Mouse (Mus musculus) heart, adult 2 months (tissue): ENCODE results near the gene Gxylt1. TPM values are rescaled to one million over a fixed set of nuclear protein-coding genes. Genes with fewer than 3 reads are reported as not detected.

Experiments
- DNase-seq, 2 experiments: peaks; one replicate each; pipeline ENCODE4 v3.0.0; 2021
- H3K27ac ChIP-seq: fragments of 200-600 bp; 2 replicates; pipeline ENCODE4 v1.8.1; 2022
- H3K27me3 ChIP-seq: fragments of 200-500 bp; 2 replicates; pipeline ENCODE4 v1.6.1; 2012; ENCODE audit warnings: mild to moderate bottlenecking, low read length, inconsistent platforms, mixed read lengths; ENCODE audit not compliant: control insufficient read depth, insufficient read depth
- H3K36me3 ChIP-seq: fragments of 200-500 bp; 2 replicates; pipeline ENCODE4 v1.6.1; 2012; ENCODE audit warnings: low read length, inconsistent platforms; ENCODE audit not compliant: control insufficient read depth, insufficient read depth
- H3K4me1 ChIP-seq: fragments of 200-500 bp; 2 replicates; pipeline ENCODE4 v1.6.1; 2011; ENCODE audit warnings: low read length; ENCODE audit not compliant: control insufficient read depth, insufficient read depth
- H3K4me3 ChIP-seq: fragments of 200-600 bp; 2 replicates; pipeline ENCODE4 v1.8.1; 2022
- H3K79me2 ChIP-seq: fragments of 200-500 bp; replicated peaks from 2 replicates; pipeline ENCODE4 v1.6.1; 2012; ENCODE audit warnings: mild to moderate bottlenecking, inconsistent platforms, low read length, moderate library complexity, mixed read lengths; ENCODE audit not compliant: control insufficient read depth, insufficient read depth
- H3K9ac ChIP-seq: fragments of 200-500 bp; 2 replicates; pipeline ENCODE4 v1.6.1; 2012; ENCODE audit warnings: low read depth, mild to moderate bottlenecking, control low read depth, inconsistent platforms, low read length, mixed read lengths
- CTCF ChIP-seq: fragments of 200-600 bp; IDR thresholded peaks from 2 replicates; pipeline ENCODE4 v1.8.1; 2022; ENCODE audit warnings: antibody characterized with exemption, mild to moderate bottlenecking, moderate library complexity
- EP300 ChIP-seq: fragments of 200-500 bp; IDR thresholded peaks from 2 replicates; pipeline ENCODE4 v1.6.1; 2011; ENCODE audit warnings: low read depth, low read length, control low read depth; ENCODE audit not compliant: insufficient read depth
- POLR2A ChIP-seq: fragments of 200-500 bp; IDR thresholded peaks from 2 replicates; pipeline ENCODE4 v1.6.1; 2011; ENCODE audit warnings: mild to moderate bottlenecking, low read depth, low read length, control low read depth; ENCODE audit not compliant: insufficient read depth
- WGBS: fragments of 180-500 bp; shearing (Covaris S2); methylation state at CpG from one replicate; pipeline ENCODE4 v1.1.7; 2018; 5-methylcytosine and 5-hydroxymethylcytosine counted together
- intact Hi-C: fragments of 180-260 bp; cut with DNase I; formaldehyde crosslinking; loops from one replicate; pipeline ENCODE4 v1.15.1; 2025
- polyA plus RNA-seq: library from polyadenylated mRNA; depleted of rRNA; stranded (reverse); fragments of >200 nt; gene quantifications from 2 replicates; pipeline ENCODE4 v1.2.3, GENCODE M21; 2012
- total RNA-seq, 2 experiments: library from RNA; stranded (reverse); gene quantifications; 2 replicates each; pipeline ENCODE4 v1.2.3; 2021

Gene Gxylt1
- total and polyA plus RNA-seq, 3 experiments, result 2.7 to 10.4 (median 10.3) TPM

DNA sequence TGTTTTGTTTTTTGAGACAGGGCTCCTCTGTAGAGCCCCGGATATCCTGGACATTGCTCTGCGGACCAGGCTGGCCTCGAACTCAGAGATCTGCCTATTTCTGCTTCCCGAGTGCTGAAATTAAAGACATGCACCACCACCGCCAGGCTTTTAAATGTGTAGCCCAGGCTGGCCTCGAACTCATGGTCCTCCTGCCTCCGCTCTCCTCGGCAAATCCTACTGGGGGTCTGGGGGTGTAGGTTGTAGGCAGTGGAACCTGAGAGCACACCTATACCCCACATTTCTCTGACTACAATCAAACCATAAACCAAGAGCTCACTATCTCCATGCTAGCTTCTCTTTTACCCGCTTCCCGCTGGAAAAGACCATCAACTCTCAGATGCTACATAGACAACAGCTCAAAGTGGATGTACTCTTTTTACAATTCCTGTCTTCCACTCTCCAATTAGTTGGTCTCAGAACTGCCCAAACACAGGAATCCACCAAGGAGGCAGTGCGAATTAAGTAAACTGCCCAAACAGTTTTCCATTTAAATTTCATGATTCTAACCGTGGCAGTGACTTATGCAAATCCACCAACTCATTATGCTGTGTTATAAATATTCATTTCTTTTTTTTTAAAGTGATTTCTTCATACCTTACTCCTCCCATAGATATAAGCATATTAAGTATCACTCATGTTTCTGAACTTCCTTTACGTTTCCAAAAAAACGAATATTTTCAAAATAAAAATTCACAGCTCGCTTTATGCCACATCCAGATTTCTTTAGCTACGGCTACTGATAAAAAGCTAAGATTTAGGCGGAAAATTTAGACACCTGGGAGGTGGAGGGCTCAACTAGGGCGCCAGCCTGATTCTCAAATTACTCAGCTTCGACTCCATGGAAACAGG is 946 bp downstream of the Gxylt1 start:
- Histone ChIP-seq H3K27ac (peak overlapping the region; percentile 91), H3K79me2 (peaks cover 4% of the 10 kb centered on the region), H3K27me3 (no peaks in the 10 kb centered on the region), H3K4me1 (peaks cover 4% of the 10 kb centered on the region), H3K4me3 (peak overlapping the region; percentile 94), H3K36me3 (no peaks in the 10 kb centered on the region), H3K9ac (peak overlapping the region; percentile 95)
- TF ChIP-seq EP300 (no peak), POLR2A (no peak), CTCF (no peak)
- DNase-seq, result no peak
- intact Hi-C loops, result loop anchor here (2.0 kb wide), 1 partner anchor 125 kb away; the partner anchor contains the start of genes Pphln1 and Zcrb1
- WGBS, result 37% methylated on average over 19 of the region's 19 CpGs

DNA sequence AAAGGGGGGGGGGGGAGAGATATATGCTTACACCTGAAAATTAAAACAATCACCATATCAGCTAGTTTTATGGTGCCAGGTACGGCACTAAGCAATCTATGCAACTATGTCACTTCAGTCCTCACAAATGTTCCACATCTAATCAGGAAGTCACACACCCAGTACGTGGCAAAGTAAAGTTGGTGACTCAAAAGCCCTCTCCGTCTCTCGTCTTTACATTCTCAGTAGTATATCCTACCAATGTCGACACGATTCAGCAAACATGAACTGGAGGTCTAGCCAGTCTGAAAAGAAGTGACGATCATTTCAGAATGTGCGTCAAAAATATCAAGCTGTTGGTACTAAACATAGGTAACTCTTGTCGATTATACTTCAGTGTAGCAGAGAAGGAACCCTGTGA is 2.0 kb downstream of the Gxylt1 start:
- H3K36me3 ChIP-seq, result no peaks in the 10 kb centered on the region
- intact Hi-C loops, result no loop called here
- no peak for DNase-seq
- no peak overlapping the region for H3K27ac ChIP-seq
- no peak for TF ChIP-seq EP300
- TF ChIP-seq CTCF, result no peak
- TF ChIP-seq POLR2A, result no peak
- no peaks in the 10 kb centered on the region for H3K27me3 ChIP-seq
- H3K79me2 ChIP-seq, result peaks cover 5% of the 10 kb centered on the region
- H3K4me3 ChIP-seq, result no peak overlapping the region
- H3K9ac ChIP-seq, result no peak overlapping the region
- WGBS, result 56% methylated on average over 9 of the region's 9 CpGs
- peaks cover 4% of the 10 kb centered on the region for H3K4me1 ChIP-seq

DNA sequence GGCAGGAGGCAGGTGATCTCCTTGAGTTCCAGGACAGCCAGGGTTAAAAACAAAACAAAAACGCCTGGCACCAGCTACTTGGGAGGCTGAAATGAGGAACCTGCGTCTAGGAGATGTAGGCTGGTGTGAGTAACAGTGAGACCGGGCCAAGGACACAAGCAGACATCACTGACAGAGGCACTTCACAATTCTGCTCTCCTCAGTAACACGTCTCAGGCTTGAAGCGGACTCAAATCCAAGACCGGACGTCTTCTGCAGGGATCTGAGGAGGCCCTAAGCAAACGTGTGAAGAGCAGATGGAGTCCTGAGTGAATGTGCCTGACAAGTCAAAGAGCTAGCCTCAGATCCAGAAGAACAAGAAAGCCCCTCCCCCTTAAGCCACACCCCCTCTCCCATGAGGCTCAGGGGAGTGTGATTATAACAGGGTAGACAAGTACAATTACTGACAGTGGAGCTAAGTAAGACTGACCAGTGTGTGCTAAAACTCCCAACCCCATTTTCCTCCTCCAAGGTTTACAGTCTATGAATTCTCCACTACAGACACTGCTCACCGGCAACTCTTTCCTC is 4.6 kb downstream of the Gxylt1 start:
- intact Hi-C loops, result no loop called here
- Histone ChIP-seq H3K36me3 (no peaks in the 10 kb centered on the region), H3K27me3 (no peaks in the 10 kb centered on the region), H3K27ac (no peak overlapping the region), H3K4me1 (peaks cover 2% of the 10 kb centered on the region), H3K9ac (no peak overlapping the region), H3K4me3 (no peak overlapping the region), H3K79me2 (peaks cover 5% of the 10 kb centered on the region)
- TF ChIP-seq CTCF, result no peak
- TF ChIP-seq EP300, result no peak
- TF ChIP-seq POLR2A, result no peak
- 68% methylated on average over 9 of the region's 9 CpGs for WGBS
- no peak for DNase-seq

DNA sequence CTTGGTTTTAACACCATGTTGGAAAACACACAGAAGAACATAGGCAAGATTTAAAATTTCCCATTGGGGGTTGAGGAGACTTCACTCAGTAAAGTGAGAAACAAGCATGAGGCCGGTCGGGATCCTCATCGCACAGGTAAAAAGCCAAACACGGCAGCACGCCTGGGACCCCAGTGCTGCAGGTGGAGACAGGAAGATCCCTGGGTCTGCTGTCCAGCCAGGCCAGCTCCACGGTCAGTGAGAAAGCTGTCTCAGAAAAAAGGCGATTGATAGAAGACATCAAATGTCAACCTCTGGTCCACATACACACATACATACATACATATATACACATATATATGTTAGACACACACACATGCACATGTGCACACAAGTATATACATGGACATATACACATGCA is 5.4 kb downstream of the Gxylt1 start:
- WGBS, result 94% methylated on average over 7 of the region's 7 CpGs
- Histone ChIP-seq H3K4me1 (peaks cover 2% of the 10 kb centered on the region), H3K9ac (no peak overlapping the region), H3K79me2 (peaks cover 7% of the 10 kb centered on the region), H3K36me3 (no peaks in the 10 kb centered on the region), H3K27me3 (no peaks in the 10 kb centered on the region), H3K27ac (no peak overlapping the region), H3K4me3 (no peak overlapping the region)
- DNase-seq, result no peak
- TF ChIP-seq CTCF (no peak), POLR2A (no peak), EP300 (no peak)
- intact Hi-C loops, result loop anchor here (5.0 kb wide), 2 partner anchors 248 to 943 kb away; no protein-coding TSS in a partner anchor

DNA sequence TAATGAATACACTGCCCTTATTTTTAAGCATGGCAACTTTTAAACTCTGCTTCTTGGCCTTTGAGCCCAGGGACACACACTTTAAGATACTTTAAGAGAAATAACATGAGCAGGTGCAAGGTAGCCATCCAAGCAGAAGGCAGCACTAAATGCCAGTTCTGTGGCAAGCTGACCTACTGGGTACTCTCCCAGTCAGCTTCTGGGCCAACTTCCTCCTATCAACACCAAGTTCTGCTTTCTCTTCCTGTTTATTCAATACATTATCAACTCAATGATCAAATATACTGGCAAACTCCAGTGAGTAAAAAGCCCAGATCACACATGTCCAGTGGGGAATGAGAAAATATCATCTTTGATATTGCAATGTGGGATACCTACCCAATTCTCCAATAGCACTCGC is 7.0 kb downstream of the Gxylt1 start:
- Histone ChIP-seq H3K4me1 (no peaks in the 10 kb centered on the region; the same call in 1 of the 2 replicates), H3K4me3 (no peak overlapping the region), H3K79me2 (peaks cover 8% of the 10 kb centered on the region), H3K27ac (no peak overlapping the region), H3K27me3 (no peaks in the 10 kb centered on the region), H3K9ac (no peak overlapping the region), H3K36me3 (no peaks in the 10 kb centered on the region)
- WGBS, result 79% methylated on average over 1 of the region's 1 CpGs
- TF ChIP-seq EP300, result no peak
- TF ChIP-seq CTCF, result no peak
- no peak for TF ChIP-seq POLR2A
- no peak for DNase-seq
- intact Hi-C loops, result loop anchor here (5.0 kb wide), 2 partner anchors 249 to 944 kb away; no protein-coding TSS in a partner anchor

DNA sequence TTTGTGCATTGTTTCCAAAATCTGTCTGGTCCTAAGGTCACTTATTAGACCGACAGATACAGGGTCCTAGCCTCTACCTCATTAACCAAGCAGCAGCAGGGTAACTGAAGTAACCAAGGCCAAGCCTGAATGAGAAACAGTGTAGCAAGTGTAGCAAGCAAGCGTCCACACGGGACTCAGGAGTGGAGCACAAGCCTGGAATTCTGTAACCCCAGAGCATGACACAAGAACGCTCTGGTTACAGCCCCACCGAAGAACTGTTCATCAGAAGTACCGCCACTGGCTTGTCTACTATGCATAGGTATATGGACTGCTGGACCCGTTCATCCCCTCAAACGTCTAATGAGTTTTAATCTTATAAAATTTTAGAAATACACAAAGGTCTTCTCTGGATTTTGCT is 7.5 kb downstream of the Gxylt1 start:
- Histone ChIP-seq H3K79me2 (peaks cover 9% of the 10 kb centered on the region), H3K27me3 (no peaks in the 10 kb centered on the region), H3K27ac (no peak overlapping the region), H3K4me3 (no peak overlapping the region), H3K4me1 (no peaks in the 10 kb centered on the region; the same call in 1 of the 2 replicates), H3K36me3 (no peaks in the 10 kb centered on the region), H3K9ac (no peak overlapping the region)
- intact Hi-C loops, result loop anchor here (5.0 kb wide), 2 partner anchors 250 to 945 kb away; no protein-coding TSS in a partner anchor
- TF ChIP-seq EP300, result no peak
- no peak for TF ChIP-seq POLR2A
- TF ChIP-seq CTCF, result no peak
- no peak for DNase-seq
- WGBS, result 80% methylated on average over 8 of the region's 8 CpGs
